Mouse (Mus musculus): ENCODE data around the gene Cdk2ap1.
"Not testable (repeated sequence)": the region's sequence is repeated elsewhere in the genome, so short reads cannot be mapped to it uniquely, and the experiment has no call there.

The Cdk2ap1 gene

DNA sequence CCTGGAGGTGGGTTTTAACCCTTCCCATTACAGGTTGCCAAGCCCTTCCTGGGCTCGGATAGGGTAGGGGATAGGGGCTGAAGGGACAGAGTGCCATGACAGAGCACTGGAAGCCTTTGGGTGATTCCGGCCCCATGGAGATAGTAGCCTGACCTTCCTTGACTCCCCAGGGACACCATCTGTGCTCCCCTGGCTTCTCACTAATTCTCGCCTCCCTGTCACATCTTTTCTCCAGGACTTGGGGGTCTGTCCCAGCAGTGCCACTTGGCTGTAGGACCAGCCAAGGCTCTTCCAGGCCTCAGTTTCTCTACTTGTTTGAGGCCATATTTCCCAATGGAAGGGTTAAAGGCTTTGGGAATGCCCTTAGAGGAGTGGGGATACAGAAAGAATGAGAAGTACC lies 11.3 kb downstream of the Cdk2ap1 start:
- ATAC-seq (ENCODE audit: low TSS enrichment): no peak

DNA sequence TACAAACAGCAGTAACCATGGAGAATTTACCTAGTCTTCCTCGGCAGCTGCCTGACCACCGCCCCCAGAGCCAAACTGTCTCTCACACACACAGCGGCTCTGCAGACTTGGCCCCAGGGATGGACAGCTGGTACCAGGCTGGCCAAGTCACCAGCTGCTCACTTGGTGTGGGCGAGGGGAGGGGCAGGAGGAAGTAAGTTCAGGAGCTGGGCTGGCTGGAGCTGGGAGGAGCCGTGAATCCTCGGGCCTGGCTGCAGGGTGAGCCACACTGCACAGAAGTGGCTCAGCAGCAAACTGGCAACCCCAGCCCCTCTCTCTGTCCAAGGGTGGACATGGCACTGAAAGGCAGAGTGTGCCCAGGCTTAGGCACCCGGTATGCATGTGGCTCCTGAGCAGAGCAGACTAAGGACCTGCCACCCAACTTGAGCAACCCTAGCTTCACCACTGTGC lies 11.7 kb downstream of the Cdk2ap1 start:
- ATAC-seq (ENCODE audit: low TSS enrichment): peak; percentile 36

DNA sequence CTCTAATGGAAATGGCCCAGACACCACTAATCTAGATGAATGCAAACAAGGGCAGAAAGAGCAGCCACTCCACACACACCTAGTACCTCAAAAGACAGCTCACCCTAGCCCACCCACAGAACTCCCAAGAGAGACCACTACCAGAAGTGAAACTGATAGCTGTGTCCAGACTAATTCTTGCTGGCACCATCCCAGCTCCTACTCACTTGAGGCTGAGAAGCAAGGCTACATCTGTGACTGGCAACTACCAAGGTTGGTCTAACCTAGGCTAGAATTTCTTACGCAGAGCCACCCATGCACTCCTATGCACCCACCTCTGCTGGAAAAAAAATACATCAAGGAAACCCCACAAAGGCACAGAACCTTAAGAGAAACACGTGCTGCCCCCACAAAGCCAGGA lies 12.5 kb downstream of the Cdk2ap1 start:
- ATAC-seq (ENCODE audit: low TSS enrichment): no peak

DNA sequence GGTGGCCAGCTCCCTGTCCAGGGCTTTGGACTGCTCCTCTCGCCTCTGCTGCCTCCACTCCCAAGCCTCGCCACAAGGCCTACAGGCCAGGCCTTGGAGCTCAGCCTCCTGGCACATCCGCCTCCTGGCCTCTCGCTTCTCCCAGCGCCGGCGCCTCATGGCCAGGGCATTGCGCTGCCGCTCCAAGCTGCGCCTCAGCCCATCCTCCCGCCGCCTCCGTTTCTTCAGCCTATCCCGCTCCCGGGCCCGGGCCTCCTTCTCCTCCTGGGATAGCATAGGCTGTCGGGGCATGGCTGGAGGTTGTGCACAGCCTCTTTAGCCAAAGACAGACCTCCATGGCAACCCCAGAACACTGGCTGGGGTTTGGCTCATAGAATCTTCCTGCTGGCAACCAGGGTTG lies 13.7 kb downstream of the Cdk2ap1 start:
- no peak for ATAC-seq (ENCODE audit: low TSS enrichment)

DNA sequence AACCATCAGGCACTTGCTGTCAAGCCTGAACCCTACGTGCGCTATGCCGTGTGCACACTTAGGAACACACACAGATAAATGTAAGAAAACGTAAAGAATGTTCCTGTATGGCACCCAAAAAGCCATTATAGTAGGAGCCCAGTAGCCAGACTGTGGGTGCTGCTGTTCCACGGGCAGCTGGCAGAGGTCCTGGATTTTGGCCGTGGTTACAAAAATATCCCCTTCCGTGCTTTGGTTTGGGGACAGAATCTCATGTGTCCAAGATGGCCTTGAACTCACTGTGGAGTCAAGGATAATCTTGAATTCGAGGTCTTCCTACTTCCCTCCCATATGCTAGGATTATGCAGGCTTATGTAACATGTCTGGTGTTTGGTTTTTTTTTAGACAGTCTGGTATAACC lies 20.0 kb downstream of the Cdk2ap1 start:
- ATAC-seq (ENCODE audit: low TSS enrichment): no peak

DNA sequence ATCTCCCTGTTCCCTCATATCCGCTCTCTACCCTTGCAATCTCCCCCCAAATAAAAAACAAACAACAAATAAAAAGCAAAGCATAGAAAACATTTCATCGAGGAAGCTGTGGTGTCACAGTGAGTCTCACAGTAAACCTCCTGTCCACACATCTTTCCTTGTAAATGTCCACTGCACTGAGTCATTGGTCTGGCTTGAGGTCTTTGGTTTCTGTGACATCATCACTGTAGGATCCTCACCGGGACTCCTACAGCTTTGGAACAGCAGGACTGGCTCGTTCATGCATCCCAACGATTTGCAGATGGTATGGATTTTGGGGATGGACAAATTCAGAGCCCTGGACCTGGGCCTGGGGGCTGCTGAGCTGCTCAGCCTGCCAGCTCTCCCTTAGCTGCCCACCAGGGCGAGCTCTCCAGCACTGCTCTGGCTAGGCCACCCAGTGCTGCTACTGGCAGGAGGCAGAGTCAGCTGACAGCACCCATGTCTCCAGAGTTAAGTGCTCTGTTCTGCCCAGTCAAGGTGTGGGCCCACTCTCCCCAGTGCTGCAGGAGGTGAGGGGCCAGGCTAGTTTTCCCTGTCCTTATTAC lies 21.0 kb downstream of the Cdk2ap1 start:
- not testable (repeated sequence) for ATAC-seq (ENCODE audit: low TSS enrichment)

DNA sequence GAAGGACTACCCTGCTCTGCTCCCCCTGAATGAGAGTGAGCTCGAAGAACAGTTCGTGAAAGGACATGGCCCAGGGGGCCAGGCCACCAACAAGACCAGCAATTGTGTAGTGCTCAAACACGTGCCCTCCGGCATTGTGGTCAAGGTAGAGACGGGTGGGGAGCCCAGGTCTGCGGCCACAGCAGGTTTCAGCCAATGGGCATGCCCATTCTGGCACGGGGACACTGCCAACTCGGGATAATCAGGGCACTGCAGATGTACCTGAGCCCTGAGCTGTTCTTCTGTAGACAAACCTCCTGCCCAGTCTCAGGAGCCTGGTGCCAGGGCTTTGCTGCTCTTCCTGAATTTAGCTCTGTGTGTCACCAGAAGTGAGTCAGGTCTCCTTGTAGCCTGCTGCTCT lies 24.1 kb downstream of the Cdk2ap1 start:
- no peak for ATAC-seq (ENCODE audit: low TSS enrichment)

DNA sequence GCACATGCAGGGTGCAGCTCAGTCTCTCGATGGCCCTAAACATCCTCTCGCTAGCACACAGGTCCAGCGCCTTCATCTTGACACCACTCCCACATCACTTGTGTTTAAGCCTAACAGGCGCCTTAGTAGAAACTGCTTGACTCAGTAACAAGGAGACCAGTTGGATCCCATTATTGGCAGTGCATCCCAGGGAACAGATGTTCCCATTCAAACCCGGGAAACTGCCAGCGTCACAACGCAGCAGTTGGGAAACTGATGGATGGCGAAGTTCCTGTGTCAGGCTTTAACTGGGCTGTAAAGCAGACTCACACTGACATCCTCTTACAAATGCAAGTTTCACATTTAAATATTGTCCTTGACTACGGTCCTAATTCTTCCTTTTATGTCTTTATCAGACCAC lies 25.0 kb downstream of the Cdk2ap1 start:
- ATAC-seq (ENCODE audit: low TSS enrichment): peak; percentile 62

DNA sequence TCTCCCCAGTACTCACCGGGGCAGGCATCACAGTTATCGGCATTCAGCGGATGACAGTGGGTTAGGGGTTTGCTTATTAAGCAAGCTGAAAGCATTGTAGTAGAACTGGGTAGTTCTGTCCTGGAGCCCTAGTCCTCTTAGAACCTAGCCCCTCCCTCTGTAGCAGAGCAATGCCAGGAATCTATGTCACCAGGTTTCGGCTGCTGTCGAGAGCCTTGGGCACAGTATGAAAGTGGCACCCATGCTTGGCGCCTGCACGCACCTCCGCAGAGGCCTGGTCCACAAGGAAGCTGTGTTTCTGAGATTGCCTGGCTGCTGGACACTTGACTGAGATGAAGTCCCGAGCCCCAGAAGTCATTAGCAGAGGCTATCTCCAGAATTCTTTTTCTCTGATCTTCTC lies 25.8 kb downstream of the Cdk2ap1 start:
- ATAC-seq (ENCODE audit: low TSS enrichment): no peak

DNA sequence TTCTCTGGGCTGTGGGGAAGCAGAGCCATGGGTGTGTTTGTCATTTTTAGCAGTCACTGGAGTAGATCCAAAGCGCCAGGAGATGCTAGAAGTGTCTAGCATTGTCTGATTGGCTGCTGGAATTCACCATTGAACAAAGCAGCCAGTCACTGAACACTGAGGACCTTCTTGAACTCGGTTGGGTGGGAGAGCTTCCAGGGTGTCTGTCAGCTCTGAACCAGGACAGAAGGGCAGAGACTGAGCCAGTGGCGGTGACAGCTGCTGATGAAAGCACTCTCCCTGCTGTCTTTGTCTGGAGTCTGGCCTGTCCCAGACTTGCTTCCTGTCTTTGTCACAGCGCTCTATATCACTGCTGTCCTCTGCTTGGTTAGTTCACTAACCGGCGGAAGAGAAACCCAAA lies 28.5 kb downstream of the Cdk2ap1 start:
- ATAC-seq (ENCODE audit: low TSS enrichment): peak; percentile 48

DNA sequence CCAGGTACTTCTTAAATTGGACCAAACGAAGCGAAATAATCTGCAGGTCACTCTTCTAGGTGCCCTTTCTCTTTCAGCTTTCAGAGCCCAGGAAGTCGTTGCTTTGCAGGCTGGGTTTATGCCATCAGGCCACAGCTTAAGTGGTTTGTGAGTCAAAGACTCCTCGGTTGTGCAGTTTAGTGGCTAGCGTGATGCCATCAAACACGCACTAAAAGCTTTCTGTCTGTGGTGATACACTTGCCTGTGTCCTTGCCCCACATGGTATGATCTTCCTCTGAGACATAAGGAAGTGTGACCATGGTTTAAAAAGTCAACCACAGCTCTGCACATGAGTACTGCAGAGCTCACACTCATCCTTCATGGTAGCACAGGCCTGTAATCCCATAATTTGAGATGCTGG lies 32.8 kb downstream of the Cdk2ap1 start:
- ATAC-seq (ENCODE audit: low TSS enrichment): no peak

DNA sequence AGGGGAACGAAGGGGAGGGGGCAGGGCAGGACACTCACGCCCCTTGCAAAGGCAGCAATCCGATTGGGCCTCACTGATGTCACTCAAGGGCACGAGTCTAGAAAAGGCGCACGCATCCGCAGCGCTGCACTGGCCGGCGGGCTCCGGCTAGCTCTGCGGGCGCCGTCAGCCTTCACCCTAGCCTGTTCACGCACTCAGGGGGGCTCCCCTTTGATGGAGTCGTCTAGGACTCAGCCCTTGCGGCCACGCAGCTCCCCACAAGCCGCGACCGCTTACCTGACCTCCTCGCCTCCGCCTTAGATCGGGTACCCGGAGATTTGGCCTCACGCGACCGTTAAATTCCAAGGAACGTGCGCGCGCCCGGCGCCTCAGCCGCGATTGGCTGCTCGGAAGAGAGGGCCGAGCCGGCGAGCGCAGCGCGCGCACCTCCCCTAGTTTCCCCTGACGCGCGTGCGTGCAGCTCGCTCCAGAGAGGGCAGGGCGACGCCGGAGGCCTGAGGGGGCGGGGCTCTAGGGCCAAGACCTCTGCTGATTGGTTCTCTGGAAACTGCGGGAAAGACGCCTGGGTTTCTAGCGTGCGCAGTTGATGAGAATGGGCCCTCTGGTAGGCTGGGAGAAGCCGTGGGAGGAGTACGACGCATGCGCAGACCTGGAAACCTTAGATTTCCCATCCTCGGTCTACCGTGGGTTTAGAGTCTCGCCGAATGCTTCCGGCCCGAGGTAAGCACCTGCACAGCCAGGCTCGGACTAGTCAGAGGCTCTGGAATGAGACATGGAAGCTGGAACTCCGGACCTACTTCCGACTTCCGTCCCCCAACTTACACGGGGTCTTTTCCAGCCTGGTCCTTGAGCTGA lies 35.1 kb downstream of the Cdk2ap1 start, which contains the start of the genes Mphosph9 and 2810006K23Rik:
Gene Mphosph9, minus strand, starts transcription at position 463 of the 855 bp plus-strand sequence.
Gene 2810006K23Rik, plus strand, starts transcription at position 580 of the 855 bp plus-strand sequence.
- peak; percentile 90 for ATAC-seq (ENCODE audit: low TSS enrichment)

DNA sequence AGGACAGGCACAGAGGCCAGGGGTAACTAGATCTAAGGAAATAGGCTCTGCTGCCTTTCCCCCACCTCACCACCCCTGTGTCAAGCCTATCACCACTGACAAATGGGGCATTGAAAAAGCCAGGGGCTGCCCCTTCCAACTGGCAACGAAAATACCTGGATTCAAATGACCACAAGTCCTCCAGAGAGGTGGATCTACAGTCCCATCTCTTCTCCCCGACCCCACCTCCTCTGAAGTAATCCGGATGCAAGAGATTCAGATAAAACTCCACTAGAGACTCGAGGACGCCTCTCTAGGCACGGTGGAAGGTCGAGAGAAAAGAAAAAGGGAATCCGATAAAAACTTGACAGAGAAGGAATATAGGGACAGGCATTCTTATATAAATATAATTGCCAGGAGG lies 36.1 kb downstream of the Cdk2ap1 start:
- no peak for ATAC-seq (ENCODE audit: low TSS enrichment)

DNA sequence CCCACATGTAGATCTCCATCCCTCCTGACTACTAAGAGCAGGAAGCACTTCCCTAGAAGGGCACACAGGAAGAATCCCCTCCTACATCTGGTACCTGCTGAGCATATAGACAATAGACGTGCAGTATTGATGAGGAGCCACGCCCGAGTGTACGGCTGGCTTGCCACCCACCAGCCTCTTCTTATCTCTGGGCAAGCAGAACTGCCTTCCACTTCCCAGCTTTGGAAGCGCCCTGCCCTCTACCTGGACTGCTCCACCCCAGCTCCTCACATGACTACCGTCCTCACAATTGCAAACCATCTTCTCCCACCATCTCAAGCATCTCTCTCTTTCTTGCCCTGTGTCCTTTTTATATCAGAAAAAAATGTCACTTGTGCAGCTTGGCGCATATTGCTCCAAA lies 45.2 kb downstream of the Cdk2ap1 start:
- no peak for ATAC-seq (ENCODE audit: low TSS enrichment)

DNA sequence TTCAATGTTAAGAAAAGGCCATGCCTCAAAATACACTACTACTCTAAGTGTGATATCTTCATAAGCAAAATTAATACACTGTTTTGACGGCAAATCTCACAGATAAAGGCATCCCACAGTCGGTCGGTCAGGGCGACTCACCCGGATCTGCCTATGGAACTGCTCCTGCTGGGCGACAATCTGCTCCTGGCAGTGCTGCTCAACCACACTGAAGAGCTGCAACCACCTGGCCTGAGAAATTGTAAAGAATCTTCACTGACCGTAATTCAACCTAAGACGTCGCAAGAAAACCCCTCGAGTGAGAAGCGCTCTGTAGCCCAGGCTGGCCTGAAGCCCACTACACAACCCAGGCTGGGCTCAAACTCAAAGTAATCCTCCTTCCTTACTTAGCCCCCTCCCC lies 46.9 kb downstream of the Cdk2ap1 start:
- ATAC-seq (ENCODE audit: low TSS enrichment): no peak

DNA sequence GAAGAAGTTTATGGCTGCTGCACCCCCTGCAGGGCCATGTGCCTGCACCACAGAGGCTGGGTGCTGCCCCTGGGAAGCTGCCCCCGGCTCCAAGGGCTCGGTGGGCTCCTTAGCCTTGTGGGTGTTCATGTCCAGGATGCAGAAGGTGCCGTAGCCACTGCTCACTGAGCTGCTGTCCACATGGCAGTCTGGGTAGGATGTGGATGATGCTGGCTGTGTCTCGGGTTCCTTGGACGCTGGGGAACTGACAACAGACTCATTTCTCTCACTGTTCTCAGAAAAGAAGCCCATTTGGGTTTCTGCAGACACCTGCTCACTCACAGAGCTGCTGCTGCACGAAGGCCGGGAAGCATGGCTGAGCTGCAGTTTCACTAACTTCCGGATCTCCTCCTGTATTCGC lies 47.4 kb downstream of the Cdk2ap1 start:
- no peak for ATAC-seq (ENCODE audit: low TSS enrichment)

DNA sequence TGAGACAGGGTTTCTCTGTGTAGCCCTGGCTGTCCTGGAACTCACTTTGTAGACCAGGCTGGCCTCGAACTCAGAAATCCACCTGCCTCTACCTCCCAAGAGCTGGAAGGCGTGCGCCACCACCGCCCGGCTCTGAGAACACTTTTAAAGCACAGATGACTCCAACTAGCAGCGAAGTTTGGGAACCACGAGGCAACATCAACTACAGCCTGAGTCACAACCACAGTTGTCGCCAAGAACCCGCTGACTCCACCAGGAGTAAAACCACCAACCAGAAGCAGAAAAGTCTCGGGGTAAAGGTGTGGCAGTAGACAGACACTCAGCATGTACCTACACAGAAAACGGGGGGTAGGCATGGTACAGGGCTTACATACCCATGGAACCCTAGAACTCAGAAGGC lies 52.8 kb downstream of the Cdk2ap1 start:
- ATAC-seq (ENCODE audit: low TSS enrichment): no peak

DNA sequence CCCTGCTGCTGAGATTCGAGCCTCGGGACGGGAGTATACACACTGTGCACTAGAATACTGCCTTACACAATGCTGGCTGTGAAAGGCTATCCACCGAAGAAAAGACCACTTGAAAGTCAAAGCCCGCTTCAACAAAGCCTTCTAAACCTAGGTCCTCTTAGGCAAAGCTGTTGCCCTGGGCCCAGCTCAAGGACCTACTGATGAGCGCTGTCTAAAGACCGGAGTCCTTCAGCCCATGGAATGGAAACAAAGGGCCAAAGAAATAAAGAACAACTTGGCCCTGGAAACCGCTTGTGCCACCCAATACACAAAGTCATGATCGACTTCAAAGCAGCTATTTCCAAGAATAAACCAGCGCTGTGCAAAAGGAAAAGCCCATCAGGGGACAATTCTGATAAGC lies 53.7 kb downstream of the Cdk2ap1 start:
- no peak for ATAC-seq (ENCODE audit: low TSS enrichment)

DNA sequence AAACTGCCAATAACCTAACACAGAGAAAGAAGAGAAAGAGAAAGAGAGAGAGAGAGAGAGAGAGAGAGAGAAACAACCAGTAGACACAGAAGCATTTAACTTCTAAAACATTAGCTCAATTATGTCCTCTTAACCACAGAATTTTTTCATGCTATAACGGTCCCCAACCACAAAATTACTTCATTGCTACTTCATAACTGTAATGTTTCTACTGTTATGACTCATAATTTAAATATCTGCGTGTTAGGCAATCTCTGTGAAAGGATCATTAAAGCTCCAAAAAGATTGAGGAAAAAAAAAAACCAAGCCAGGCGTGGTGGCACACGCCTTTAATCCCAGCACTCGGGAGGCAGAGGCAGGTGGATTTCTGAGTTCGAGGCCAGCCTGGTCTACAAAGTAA lies 60.0 kb downstream of the Cdk2ap1 start:
- not testable (repeated sequence) for ATAC-seq (ENCODE audit: low TSS enrichment)

DNA sequence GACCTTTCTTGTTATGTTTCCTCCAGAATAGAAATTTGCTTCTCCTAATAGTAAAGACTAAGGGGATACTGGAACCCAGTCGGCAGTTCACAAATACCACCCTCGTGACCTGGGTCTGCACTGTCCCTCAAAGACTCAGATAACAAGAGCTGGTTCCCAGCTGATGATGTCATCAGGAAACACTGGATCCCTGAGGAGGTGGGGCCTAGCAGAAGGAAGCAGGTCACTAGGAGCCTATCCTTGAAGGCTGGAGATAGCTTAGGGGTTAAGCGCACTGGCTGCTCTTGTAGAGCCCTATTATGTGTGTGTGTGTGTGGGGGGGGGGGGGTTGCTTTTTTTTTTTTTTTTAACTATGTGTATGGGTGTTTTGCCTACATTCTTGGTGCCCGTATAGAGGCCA lies 62.8 kb downstream of the Cdk2ap1 start:
- no peak for ATAC-seq (ENCODE audit: low TSS enrichment)

DNA sequence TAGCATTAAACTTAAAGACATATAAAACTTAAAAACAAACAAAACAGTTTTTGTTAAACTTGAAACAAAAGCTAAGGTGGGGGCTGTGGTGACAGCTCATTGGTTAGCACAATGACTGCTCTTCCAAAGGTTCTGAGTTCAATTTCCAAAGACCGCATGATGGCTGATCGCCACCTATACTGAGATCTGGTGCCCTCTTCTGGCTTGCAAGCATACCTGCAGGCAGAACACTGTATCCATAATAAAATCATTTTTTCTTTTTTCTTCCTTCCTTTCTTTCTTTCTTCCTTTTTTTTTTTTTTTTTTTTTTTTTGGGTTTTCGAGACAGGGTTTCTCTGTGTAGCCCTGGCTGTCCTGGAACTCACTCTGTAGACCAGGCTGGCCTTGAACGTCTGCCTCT lies 63.6 kb downstream of the Cdk2ap1 start:
- not testable (repeated sequence) for ATAC-seq (ENCODE audit: low TSS enrichment)

DNA sequence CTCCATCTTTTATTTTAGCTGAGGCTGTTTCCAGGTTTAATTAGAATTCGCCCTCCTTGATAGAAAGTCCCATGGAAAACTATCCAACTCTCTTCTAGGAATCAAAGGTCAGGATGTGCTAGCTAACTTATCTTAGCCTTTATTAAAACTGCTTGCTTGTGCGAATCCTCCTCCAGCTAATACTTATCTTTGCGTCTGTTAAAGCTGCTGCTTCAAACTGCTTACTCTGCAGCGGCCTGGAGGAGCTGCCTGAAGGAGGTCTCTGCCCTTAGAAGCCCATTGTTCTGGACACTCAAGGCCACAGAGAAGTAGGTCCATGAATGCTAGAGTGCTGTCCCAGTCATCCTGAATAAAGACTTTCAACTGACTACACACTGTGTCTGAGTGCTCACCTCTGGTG lies 66.4 kb downstream of the Cdk2ap1 start:
- no peak for ATAC-seq (ENCODE audit: low TSS enrichment)

All from frontal cortex, adult (tissue).